Comparison of ENCODE assay signal across 7 mouse cellular contexts in genomic region chr2:10371899-10372298, GRCm38 (mm10). TPM values are rescaled to one million over a fixed set of nuclear protein-coding genes. Genes with fewer than 3 reads are reported as not detected.
A peak's percentile ranks its signal among the peaks of the same experiment; 100 is the strongest.
DNase-seq lines count a peak whose midpoint lies in the region; ATAC-seq lines count a peak whose summit lies in the region.

No protein-coding gene starts in this region.

- H3K4me1 ChIP-seq in megakaryocyte, embryonic 14.5 days, result peaks cover 51% of the 10 kb centered on the region
- peaks cover 22% of the 10 kb centered on the region for H3K4me1 ChIP-seq in forebrain, embryonic 13.5 days
- H3K4me1 ChIP-seq in limb, embryonic 13.5 days, result peaks cover 26% of the 10 kb centered on the region
- H3K4me1 ChIP-seq in stomach, embryonic 16.5 days (ENCODE audit: control insufficient read depth, insufficient read depth, low read length), result 0 out of 2 replicates have a peak, but pooled peaks cover 19% of the 10 kb centered on the region

- no peak for ATAC-seq in megakaryocyte, adult 5-6 weeks (ENCODE audit: poor library complexity, severe bottlenecking)
- ATAC-seq in forebrain, embryonic 13.5 days, result peak; percentile 7; the same call in 1 of the 2 replicates
- ATAC-seq in limb, embryonic 13.5 days (ENCODE audit: low FRiP score, low read depth), result peak; percentile 1; the same call in 1 of the 2 replicates
- ATAC-seq in stomach, embryonic 16.5 days (ENCODE audit: insufficient read depth, low FRiP score), result no peak

- WGBS in forebrain, embryonic 13.5 days, result 2% methylated on average over 9 of the region's 18 CpGs
- 2% methylated on average over 11 of the region's 18 CpGs for WGBS in limb, embryonic 13.5 days
- WGBS in stomach, embryonic 16.5 days, result 5% methylated on average over 13 of the region's 18 CpGs

- peak overlapping the region; percentile 93 for H3K4me3 ChIP-seq in megakaryocyte, embryonic 14.5 days (replicated peaks)
- peak overlapping the region; percentile 56 for H3K4me3 ChIP-seq in forebrain, embryonic 13.5 days
- H3K4me3 ChIP-seq in limb, embryonic 13.5 days, result peak overlapping the region; percentile 61
- peak overlapping the region; percentile 59 for H3K4me3 ChIP-seq in stomach, embryonic 16.5 days (replicated peaks; ENCODE audit: low read length)

- H3K9ac ChIP-seq in forebrain, embryonic 13.5 days, result no peak overlapping the region
- H3K9ac ChIP-seq in limb, embryonic 13.5 days, result no peak overlapping the region
- no peak overlapping the region for H3K9ac ChIP-seq in stomach, embryonic 16.5 days (ENCODE audit: low read length)

- peak overlapping the region; percentile 93 for H3K4me2 ChIP-seq in forebrain, embryonic 13.5 days
- H3K4me2 ChIP-seq in limb, embryonic 13.5 days (replicated peaks), result peak overlapping the region; percentile 92
- peak overlapping the region; percentile 92 for H3K4me2 ChIP-seq in stomach, embryonic 16.5 days (ENCODE audit: low read depth, low read length)

- H3K27ac ChIP-seq in forebrain, embryonic 13.5 days, result no peak overlapping the region
- H3K27ac ChIP-seq in limb, embryonic 13.5 days, result no peak overlapping the region
- H3K27ac ChIP-seq in stomach, embryonic 16.5 days (ENCODE audit: low read length), result no peak overlapping the region

- DNase-seq in adrenal gland, adult 8-10 months, result no peak
- no peak for DNase-seq in adipocyte (ENCODE audit: low spot score)

- no peaks in the 10 kb centered on the region for H3K36me3 ChIP-seq in megakaryocyte, embryonic 14.5 days (replicated peaks; ENCODE audit: low read length)
- H3K36me3 ChIP-seq in forebrain, embryonic 13.5 days (ENCODE audit: poor library complexity, severe bottlenecking), result no peaks in the 10 kb centered on the region
- H3K36me3 ChIP-seq in limb, embryonic 13.5 days, result no peaks in the 10 kb centered on the region
- no peaks in the 10 kb centered on the region for H3K36me3 ChIP-seq in stomach, embryonic 16.5 days (ENCODE audit: control insufficient read depth, insufficient read depth, low read length)

- H3K9me3 ChIP-seq in megakaryocyte, embryonic 14.5 days, result peaks cover 19% of the 10 kb centered on the region
- H3K9me3 ChIP-seq in forebrain, embryonic 13.5 days (replicated peaks), result no peaks in the 10 kb centered on the region
- H3K9me3 ChIP-seq in limb, embryonic 13.5 days, result no peaks in the 10 kb centered on the region
- no peaks in the 10 kb centered on the region for H3K9me3 ChIP-seq in stomach, embryonic 16.5 days (replicated peaks; ENCODE audit: control insufficient read depth, low read length)

- peaks cover 81% of the 10 kb centered on the region for H3K27me3 ChIP-seq in megakaryocyte, embryonic 14.5 days (replicated peaks)
- peaks cover 76% of the 10 kb centered on the region for H3K27me3 ChIP-seq in forebrain, embryonic 13.5 days
- peaks cover 76% of the 10 kb centered on the region for H3K27me3 ChIP-seq in limb, embryonic 13.5 days
- H3K27me3 ChIP-seq in stomach, embryonic 16.5 days (ENCODE audit: control insufficient read depth, insufficient read depth, low read length), result peaks cover 44% of the 10 kb centered on the region

RNA-seq across cellular contexts. Expression of gene Sfmbt2, which starts 1.6 kb away (rescaled TPM):
- 0.21 TPM in 1 of 2 replicates, not detected in the other for polyA plus RNA-seq in megakaryocyte, embryonic 14.5 days (2012; ENCODE audit: insufficient read depth, low replicate concordance)
- total RNA-seq in megakaryocyte, adult 5-6 weeks (2015), result 1.4 and 2.1 TPM in 2 replicates
- 0.77 and 2.0 TPM in 2 replicates for total RNA-seq in megakaryocyte, adult 5-6 weeks (2017)
- 1.8 and 2.4 TPM in 2 replicates for polyA plus RNA-seq in forebrain, embryonic 13.5 days (2015; fragmentation: Nextera tagmentation; extraction: Ambion mirVana)
- polyA plus RNA-seq in limb, embryonic 13.5 days (2015; fragmentation: Nextera tagmentation; extraction: Ambion mirVana), result 3.8 and 4.1 TPM in 2 replicates
- 2.0 and 2.2 TPM in 2 replicates for polyA plus RNA-seq in stomach, embryonic 16.5 days (2015; fragmentation: Nextera tagmentation; extraction: Ambion mirVana)
- 1 to 10 TPM in 1 of 4 experiments, under 1 TPM in 3; 0.58 to 1.1 (median 0.78) TPM for total RNA-seq in adrenal gland, adult 8-10 months (2022)

Comparison
In these comparisons a context has a peak if more than half of its experiments do, and no peak if none do; other contexts are left out.
1. ATAC-seq: peak in forebrain, embryonic 13.5 days (single experiment) and limb, embryonic 13.5 days (single experiment); none in megakaryocyte, adult 5-6 weeks (single experiment) and stomach, embryonic 16.5 days (single experiment).
2. Peak in every context shown above with its lines, with median percentiles within 50 percentile points of each other: H3K4me3 ChIP-seq and H3K4me2 ChIP-seq.